Mouse (Mus musculus): ENCODE data around the gene Lrrn3.

DNA sequence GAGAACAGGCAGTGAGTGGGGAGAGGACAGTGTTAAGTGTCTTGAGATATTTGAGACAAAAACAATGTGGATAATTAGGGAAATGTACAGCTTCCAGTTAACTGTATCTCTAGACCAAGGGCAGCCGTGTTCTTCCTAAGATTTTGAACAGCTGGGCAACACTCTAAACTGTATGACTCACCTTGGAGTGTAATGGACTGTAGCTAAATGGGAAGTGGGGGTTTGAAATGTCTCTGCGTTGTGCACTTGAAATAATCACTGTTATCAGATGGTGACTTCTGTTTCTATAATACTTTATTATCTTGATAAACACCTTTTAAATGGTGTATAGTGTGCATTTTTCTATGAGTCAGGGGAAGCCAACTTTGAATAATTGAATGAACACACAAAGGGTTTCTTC, 4.7 kb downstream of the Lrrn3 start:
- TF ChIP-seq MAX (IDR thresholded peaks at IDR 0.05) = no peak
- no peak for TF ChIP-seq CTCF (IDR thresholded peaks at IDR 0.05; ENCODE audit: control insufficient read depth, insufficient read depth, insufficient read length)
- TF ChIP-seq USF1 (IDR thresholded peaks at IDR 0.05; ENCODE audit: low read depth) = no peak
